Mouse (Mus musculus): ENCODE measurements around the gene Bbs9. TPM values are rescaled to one million over a fixed set of nuclear protein-coding genes. Genes with fewer than 3 reads are reported as not detected.

Gene Bbs9
- polyA plus RNA-seq, 1 experiment from 2014 or later = 14.9 TPM

DNA sequence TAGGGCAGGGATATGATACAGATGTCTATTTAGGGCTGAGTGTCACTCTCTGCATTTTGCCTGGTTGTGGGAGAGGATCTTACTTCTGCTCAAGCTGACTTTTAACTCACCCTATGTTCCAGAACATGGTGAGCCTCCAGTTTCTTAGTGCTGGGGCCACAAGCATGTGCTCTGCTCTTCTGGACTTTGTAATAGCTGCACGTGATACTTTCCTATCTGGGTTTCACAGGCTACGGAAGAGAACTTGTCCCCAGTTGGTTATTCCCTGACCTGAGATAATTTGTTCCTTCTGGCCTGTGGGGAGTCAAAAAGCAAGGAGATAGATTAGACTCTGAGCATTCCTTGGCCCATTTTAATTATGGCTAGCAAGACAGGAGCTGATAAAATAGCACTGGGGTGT, 30.1 kb downstream of the Bbs9 start:
- peaks cover 11% of the 10 kb centered on the region; the same call in 1 of the 2 replicates for H3K4me1 ChIP-seq (replicated peaks)
- no peak overlapping the region for H3K4me2 ChIP-seq
- no peaks in the 10 kb centered on the region for H3K9me3 ChIP-seq
- H3K4me3 ChIP-seq = no peak overlapping the region
- H3K27ac ChIP-seq (replicated peaks) = no peak overlapping the region
- no peaks in the 10 kb centered on the region for H3K36me3 ChIP-seq
- no peak overlapping the region for H3K9ac ChIP-seq
- no peak for ATAC-seq (ENCODE audit: low read depth)
- H3K27me3 ChIP-seq = no peaks in the 10 kb centered on the region
- WGBS = 86% methylated on average over 2 of the region's 2 CpGs

DNA sequence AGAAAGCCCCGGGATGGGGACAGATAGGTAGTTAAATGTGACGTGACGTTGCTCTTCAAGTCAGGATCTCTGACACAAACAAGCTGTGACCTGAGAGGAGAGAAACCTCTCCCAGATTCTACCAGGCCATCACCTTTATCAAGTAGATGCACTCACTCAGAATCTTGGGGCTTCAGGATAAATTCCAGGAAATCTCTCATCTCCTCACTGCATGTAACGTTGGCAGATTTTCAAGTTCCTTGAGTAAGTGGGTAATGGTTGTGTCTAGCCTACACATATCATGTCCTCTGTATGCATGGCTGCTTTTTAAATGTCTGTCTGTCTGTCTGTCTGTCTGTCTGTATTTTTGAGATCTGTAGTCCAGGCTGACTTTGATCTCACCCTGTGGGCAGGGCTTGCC, 39.6 kb downstream of the Bbs9 start:
- H3K27ac ChIP-seq (replicated peaks) = no peak overlapping the region
- no peaks in the 10 kb centered on the region for H3K4me1 ChIP-seq (replicated peaks)
- H3K36me3 ChIP-seq = no peaks in the 10 kb centered on the region
- H3K4me3 ChIP-seq = no peak overlapping the region
- H3K9ac ChIP-seq = no peak overlapping the region
- WGBS = 95% methylated on average over 4 of the region's 4 CpGs
- no peaks in the 10 kb centered on the region for H3K27me3 ChIP-seq
- no peaks in the 10 kb centered on the region for H3K9me3 ChIP-seq
- no peak for ATAC-seq (ENCODE audit: low read depth)
- H3K4me2 ChIP-seq = no peak overlapping the region

DNA sequence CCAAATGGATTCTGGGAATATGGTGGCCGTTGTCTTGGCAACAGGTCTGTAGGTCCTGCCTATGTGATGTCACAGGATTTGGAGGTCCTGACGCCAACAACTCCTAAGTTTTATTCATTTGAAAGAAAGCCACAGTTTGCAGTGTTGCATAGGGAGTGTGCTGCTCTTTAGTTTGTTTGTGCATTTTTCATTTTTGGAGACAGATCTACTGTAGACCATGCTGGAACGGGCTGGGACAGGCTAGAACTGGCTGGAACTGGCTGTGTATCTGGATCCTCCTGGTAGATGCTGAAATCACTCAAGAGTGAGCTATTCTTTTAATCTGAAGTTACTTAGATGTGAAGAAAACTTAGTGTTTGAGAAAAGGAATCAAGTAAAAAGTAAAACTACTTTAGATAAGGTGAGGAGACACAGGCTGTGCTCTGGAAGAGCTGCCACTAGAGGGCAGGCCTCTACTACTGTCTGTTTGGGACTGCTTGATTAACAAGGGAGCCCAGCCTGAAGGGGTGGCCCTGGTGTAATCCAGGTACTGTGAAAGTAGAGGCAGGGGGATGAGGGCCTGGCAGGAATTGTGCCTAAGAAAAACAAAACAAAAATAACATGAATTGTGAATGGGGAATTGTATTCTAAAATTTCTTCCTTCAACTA, 43.0 kb downstream of the Bbs9 start:
- H3K9ac ChIP-seq = no peak overlapping the region
- ATAC-seq (ENCODE audit: low read depth) = no peak; the same call in 1 of the 2 replicates
- no peaks in the 10 kb centered on the region for H3K4me1 ChIP-seq (replicated peaks)

DNA sequence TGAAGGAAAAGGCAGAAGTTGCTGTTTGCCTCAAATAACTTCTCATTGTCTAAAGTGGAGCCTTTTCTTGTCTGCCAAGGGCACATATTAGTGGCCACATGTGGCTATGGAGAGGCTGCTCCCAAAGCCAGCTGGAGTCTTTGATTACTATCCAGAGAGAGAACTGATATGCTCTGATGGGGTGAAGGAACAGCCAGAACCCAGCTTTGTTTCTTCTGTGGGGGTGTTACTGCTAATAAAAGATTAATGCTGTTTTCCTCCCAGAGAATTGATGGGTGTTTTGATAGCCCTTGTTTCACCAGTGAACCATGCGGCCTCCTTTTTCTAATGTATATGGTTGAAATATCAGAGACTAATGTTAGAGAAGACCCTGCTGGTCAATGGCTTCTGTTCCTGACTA, 47.9 kb downstream of the Bbs9 start:
- ATAC-seq (ENCODE audit: low read depth) = no peak
- H3K4me3 ChIP-seq = no peak overlapping the region
- no peaks in the 10 kb centered on the region for H3K4me1 ChIP-seq (replicated peaks)
- no peak overlapping the region for H3K27ac ChIP-seq (replicated peaks)
- 84% methylated on average over 1 of the region's 1 CpGs for WGBS
- no peak overlapping the region for H3K9ac ChIP-seq
- H3K36me3 ChIP-seq = no peaks in the 10 kb centered on the region
- H3K27me3 ChIP-seq = no peaks in the 10 kb centered on the region
- H3K4me2 ChIP-seq = no peak overlapping the region
- no peaks in the 10 kb centered on the region for H3K9me3 ChIP-seq

More for the DNA sequence above, 43.0 kb downstream of the Bbs9 start:
- Histone ChIP-seq H3K27me3 (no peaks in the 10 kb centered on the region), H3K9me3 (no peaks in the 10 kb centered on the region), H3K27ac (replicated peaks) (no peak overlapping the region), H3K4me3 (no peak overlapping the region), H3K4me2 (no peak overlapping the region), H3K36me3 (no peaks in the 10 kb centered on the region)
- WGBS = 95% methylated on average over 3 of the region's 3 CpGs

DNA sequence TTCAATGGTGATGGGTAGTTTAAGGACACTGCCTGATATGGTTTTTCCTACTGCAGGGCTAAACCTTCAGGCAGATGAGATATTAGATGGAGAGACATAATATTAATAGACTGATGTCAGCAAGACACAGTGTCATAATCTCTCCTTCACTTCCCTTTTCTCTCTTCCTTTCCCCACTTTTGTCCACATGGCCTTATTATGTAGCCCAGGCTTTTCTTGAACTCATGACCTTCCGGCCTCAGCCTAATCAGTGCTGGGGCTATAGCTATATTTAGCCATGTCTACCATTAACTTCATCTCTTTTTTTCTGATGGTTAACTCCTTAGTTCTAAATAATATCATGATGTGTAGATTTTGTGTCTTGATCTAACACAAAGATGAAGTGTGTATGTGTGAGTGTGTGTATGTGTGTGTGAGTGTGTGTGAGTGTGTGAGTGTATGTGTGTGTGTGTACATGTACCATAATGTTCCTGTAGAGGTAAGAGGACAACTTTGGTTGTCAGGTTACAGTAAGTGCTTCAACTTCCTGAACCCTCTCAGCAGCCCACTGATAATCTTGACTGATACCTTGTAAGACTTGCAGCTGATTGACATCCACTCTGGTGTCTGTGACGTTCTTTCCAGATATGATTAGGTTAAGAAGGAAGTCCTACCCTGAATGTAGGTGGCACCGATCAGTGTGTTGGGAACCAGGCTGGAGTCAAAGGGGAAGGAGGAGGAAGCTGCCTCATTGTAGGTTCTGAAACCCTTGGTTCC, 55.4 kb downstream of the Bbs9 start:
- H3K9ac ChIP-seq = no peak overlapping the region
- H3K9me3 ChIP-seq = no peaks in the 10 kb centered on the region
- no peak for ATAC-seq (ENCODE audit: low read depth)
- no peaks in the 10 kb centered on the region for H3K4me1 ChIP-seq (replicated peaks)
- no peak overlapping the region for H3K27ac ChIP-seq (replicated peaks)
- H3K4me2 ChIP-seq = no peak overlapping the region
- H3K4me3 ChIP-seq = no peak overlapping the region
- H3K36me3 ChIP-seq = no peaks in the 10 kb centered on the region
- 90% methylated on average over 3 of the region's 3 CpGs for WGBS
- H3K27me3 ChIP-seq = no peaks in the 10 kb centered on the region

DNA sequence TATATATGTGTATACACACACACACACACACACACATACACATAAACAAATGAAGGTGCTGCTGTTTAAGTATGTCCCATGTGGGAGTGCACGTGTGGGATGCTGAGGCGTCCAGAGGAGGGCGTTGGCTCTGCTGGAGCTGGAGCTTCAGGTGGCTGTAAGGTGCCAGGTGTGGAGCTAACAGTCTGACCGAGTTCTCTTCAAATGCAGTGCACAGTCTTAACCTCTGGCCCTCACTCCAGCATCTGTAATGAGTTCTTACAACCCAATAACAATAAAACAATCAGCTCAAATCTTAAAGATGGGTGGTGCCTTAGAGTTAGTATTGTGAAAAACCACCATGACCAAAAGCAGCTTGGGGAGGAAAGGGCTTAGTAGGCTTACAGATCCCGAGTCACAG, 56.6 kb downstream of the Bbs9 start:
- Histone ChIP-seq H3K4me2 (no peak overlapping the region), H3K9ac (no peak overlapping the region), H3K4me1 (replicated peaks) (no peaks in the 10 kb centered on the region), H3K4me3 (no peak overlapping the region), H3K27ac (replicated peaks) (no peak overlapping the region), H3K27me3 (no peaks in the 10 kb centered on the region), H3K9me3 (no peaks in the 10 kb centered on the region), H3K36me3 (no peaks in the 10 kb centered on the region)
- WGBS = 58% methylated on average over 5 of the region's 5 CpGs
- no peak for ATAC-seq (ENCODE audit: low read depth)

DNA sequence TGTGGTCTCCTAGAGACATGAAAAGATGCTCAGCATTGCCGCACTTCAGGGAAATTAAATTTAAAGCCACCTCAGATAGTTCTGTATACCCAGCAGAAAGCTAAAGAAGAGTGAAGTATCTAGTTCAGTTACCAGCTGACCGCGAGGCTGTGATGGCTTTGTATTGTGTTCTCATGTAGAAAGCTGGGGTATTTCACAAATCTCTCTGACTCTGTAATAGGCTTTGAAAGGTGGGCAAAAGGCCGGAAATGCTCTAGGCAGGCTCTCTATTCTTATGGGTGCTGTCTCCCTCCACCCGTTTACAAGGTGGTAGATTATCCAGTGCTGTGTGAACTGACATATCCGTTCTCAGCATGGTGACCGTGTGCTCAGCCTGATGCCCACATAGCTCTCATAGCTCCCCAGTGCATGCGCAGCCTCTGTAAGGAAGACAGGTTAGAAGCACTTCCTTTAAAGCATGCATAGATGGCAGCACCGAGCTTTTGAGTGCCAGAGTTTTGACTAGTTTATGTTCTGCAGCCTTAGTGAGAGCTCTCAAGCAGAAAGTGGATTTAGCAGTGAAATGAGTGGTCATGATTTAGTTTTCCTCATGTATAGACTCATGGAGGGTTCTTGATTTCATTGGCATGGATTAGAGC, 57.4 kb downstream of the Bbs9 start:
- no peak overlapping the region for H3K4me2 ChIP-seq
- no peaks in the 10 kb centered on the region for H3K27me3 ChIP-seq
- H3K4me3 ChIP-seq = no peak overlapping the region
- WGBS = 54% methylated on average over 9 of the region's 9 CpGs
- no peak overlapping the region for H3K9ac ChIP-seq
- no peaks in the 10 kb centered on the region for H3K9me3 ChIP-seq
- no peak overlapping the region for H3K27ac ChIP-seq (replicated peaks)
- peak; percentile 88 for ATAC-seq (ENCODE audit: low read depth)
- no peaks in the 10 kb centered on the region for H3K4me1 ChIP-seq (replicated peaks)
- no peaks in the 10 kb centered on the region for H3K36me3 ChIP-seq

DNA sequence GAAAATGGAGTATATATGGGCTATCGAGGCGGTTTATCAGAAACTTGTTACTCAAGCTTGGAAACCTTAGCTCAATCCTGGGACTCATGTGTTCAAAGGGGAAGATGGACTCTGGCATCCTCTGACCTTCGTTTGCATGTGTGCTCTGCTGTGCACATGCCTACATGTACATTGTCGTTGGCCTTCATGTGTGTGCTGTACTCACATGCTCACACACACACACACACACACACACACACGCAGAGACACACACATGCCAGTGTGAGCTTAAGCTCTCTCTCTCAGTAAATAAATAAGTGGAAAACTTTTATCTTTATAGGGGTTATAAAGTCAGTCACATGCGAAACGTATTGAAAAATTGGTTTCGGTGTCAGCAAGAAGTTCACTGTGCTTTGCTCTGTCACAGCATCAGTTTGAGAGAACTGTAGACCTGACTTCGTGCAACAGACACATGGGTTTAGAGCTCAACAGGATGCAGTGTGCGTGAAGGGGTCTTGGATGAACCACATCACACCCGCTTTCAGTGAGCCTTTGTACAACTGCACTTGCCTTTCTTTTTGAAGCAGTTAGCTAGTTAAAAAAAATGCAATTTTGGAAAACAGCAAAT, 62.4 kb downstream of the Bbs9 start:
- Histone ChIP-seq H3K9ac (no peak overlapping the region), H3K4me3 (no peak overlapping the region), H3K27me3 (no peaks in the 10 kb centered on the region), H3K9me3 (no peaks in the 10 kb centered on the region), H3K4me2 (no peak overlapping the region), H3K4me1 (replicated peaks) (0 out of 2 replicates have a peak, but pooled peaks cover 5% of the 10 kb centered on the region), H3K36me3 (no peaks in the 10 kb centered on the region), H3K27ac (replicated peaks) (no peak overlapping the region)
- no peak for ATAC-seq (ENCODE audit: low read depth)
- 92% methylated on average over 11 of the region's 11 CpGs for WGBS

DNA sequence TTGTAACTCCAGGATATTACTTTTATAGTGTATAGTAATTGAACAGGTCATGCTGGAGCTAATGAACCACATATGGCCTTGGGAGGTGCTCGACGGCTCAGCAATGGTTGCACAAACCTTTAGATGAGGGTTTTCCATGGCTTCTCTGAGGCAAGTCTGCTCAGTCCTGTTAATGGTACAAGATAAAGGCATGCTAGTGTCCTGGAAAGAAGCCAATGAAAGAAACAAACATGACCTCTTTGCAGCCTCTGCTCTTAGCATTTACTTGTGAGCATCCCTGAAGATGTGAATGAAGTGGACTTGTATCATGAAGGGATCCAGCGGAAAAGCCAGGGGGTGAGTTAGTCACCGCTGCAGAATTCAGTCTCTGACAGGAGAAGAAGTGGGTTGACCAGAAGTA, 64.0 kb downstream of the Bbs9 start:
- no peaks in the 10 kb centered on the region for H3K36me3 ChIP-seq
- 82% methylated on average over 4 of the region's 4 CpGs for WGBS
- H3K9ac ChIP-seq = no peak overlapping the region
- H3K4me3 ChIP-seq = no peak overlapping the region
- H3K4me2 ChIP-seq = no peak overlapping the region
- no peak for ATAC-seq (ENCODE audit: low read depth)
- no peaks in the 10 kb centered on the region for H3K9me3 ChIP-seq
- H3K27me3 ChIP-seq = no peaks in the 10 kb centered on the region
- no peak overlapping the region for H3K27ac ChIP-seq (replicated peaks)
- 0 out of 2 replicates have a peak, but pooled peaks cover 5% of the 10 kb centered on the region for H3K4me1 ChIP-seq (replicated peaks)

DNA sequence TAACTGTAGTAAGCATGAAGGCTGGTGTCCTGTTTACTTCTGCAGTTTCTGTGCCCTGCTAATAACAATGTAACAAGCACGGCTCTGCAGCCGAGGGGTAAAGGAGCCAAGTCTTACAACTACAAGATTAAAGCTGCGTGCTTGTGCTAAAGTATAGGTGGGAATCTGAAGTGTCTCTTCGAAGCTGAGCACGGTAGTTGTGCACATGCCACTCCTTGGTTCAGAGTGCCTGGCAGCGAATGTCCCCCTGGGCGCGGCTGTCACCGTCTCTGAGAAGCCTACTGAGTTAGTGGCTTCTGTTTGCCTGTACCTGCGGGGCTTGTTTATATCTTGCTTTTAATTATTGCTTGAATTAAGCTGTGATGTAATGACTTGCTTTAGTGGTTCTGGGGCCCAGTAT, 65.6 kb downstream of the Bbs9 start:
- 0 out of 2 replicates have a peak, but pooled peaks cover 5% of the 10 kb centered on the region for H3K4me1 ChIP-seq (replicated peaks)
- H3K4me3 ChIP-seq = no peak overlapping the region
- no peaks in the 10 kb centered on the region for H3K27me3 ChIP-seq
- H3K36me3 ChIP-seq = no peaks in the 10 kb centered on the region
- 73% methylated on average over 10 of the region's 10 CpGs for WGBS
- no peaks in the 10 kb centered on the region for H3K9me3 ChIP-seq
- no peak overlapping the region for H3K9ac ChIP-seq
- no peak for ATAC-seq (ENCODE audit: low read depth)
- no peak overlapping the region for H3K4me2 ChIP-seq
- no peak overlapping the region for H3K27ac ChIP-seq (replicated peaks)

DNA sequence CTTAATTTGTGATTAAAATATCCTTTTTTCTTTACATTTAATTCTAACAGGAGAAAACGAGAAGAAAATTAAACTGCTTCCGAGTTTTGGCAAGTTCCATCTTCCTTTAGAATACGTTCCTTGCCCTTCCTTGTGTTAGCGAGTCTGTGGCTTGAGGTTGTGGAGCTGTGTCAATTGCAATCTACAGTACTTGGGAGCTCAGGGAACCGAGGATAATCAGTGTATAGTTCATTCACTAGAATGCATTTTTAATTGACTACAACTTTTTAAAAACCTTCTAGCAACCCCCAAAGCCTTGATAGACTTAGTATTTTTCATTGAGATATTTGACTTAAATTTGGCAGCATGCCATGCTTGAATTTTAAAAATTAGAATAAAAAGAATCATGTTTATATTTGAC, 68.0 kb downstream of the Bbs9 start:
- no peaks in the 10 kb centered on the region for H3K27me3 ChIP-seq
- WGBS = 66% methylated on average over 5 of the region's 5 CpGs
- no peak overlapping the region for H3K27ac ChIP-seq (replicated peaks)
- H3K9ac ChIP-seq = no peak overlapping the region
- 0 out of 2 replicates have a peak, but pooled peaks cover 5% of the 10 kb centered on the region for H3K4me1 ChIP-seq (replicated peaks)
- no peaks in the 10 kb centered on the region for H3K9me3 ChIP-seq
- no peaks in the 10 kb centered on the region for H3K36me3 ChIP-seq
- H3K4me3 ChIP-seq = no peak overlapping the region
- ATAC-seq (ENCODE audit: low read depth) = no peak
- H3K4me2 ChIP-seq = no peak overlapping the region
